Mouse (Mus musculus) kidney, postnatal 10 days (tissue): Measurements from ENCODE around the gene Slc39a12.
A peak's percentile ranks its signal among the peaks of the same experiment; 100 is the strongest.

Experiments
- DNase-seq: peaks from one replicate; pipeline ENCODE4 v3.0.0; 2021; ENCODE audit warnings: mixed read lengths

The Slc39a12 gene

GRCm38 (mm10) chr2:14388162-14388561 lies at the start of gene Slc39a12:
Gene Slc39a12 (plus strand): TSS chr2:14388316.
- DNase-seq: no peak

- peak; percentile 88 for DNase-seq
Observed at GRCm38 (mm10) chr2:14341652-14342308, 46.3 kb upstream of the Slc39a12 start.

- DNase-seq: peak; percentile 21
Observed at GRCm38 (mm10) chr2:14342309-14342839, 45.7 kb upstream of the Slc39a12 start.

GRCm38 (mm10) chr2:14388856-14389255 lies 740 bp downstream of the Slc39a12 start:
- DNase-seq: no peak

GRCm38 (mm10) chr2:14390900-14391299 lies 2.8 kb downstream of the Slc39a12 start:
- no peak for DNase-seq

GRCm38 (mm10) chr2:14403000-14403399 lies 14.9 kb downstream of the Slc39a12 start:
- no peak for DNase-seq

GRCm38 (mm10) chr2:14428987-14429386 lies 40.9 kb downstream of the Slc39a12 start:
- DNase-seq: no peak

- no peak for DNase-seq
Observed at GRCm38 (mm10) chr2:14447322-14447721, 59.2 kb downstream of the Slc39a12 start.

- DNase-seq: no peak
Observed at GRCm38 (mm10) chr2:14450866-14451265, 62.8 kb downstream of the Slc39a12 start.

GRCm38 (mm10) chr2:14454946-14455631 lies 67.0 kb downstream of the Slc39a12 start:
- peak; percentile 61 for DNase-seq

GRCm38 (mm10) chr2:14464438-14464837 lies 76.3 kb downstream of the Slc39a12 start:
- peak; percentile 8 for DNase-seq

GRCm38 (mm10) chr2:14494132-14494531 lies 106.0 kb downstream of the Slc39a12 start:
- DNase-seq: no peak

GRCm38 (mm10) chr2:14496150-14496549 lies 108.0 kb downstream of the Slc39a12 start:
- DNase-seq: no peak

- DNase-seq: no peak
Observed at GRCm38 (mm10) chr2:14502482-14502881, 114.4 kb downstream of the Slc39a12 start.

GRCm38 (mm10) chr2:14518237-14518636 lies 130.1 kb downstream of the Slc39a12 start:
- no peak for DNase-seq

GRCm38 (mm10) chr2:14534325-14535077 lies 146.4 kb downstream of the Slc39a12 start:
- no peak for DNase-seq

GRCm38 (mm10) chr2:14535246-14535671 lies 147.1 kb downstream of the Slc39a12 start:
- DNase-seq: no peak

GRCm38 (mm10) chr2:14537781-14538180 lies 149.7 kb downstream of the Slc39a12 start:
- DNase-seq: no peak

- peak; percentile 61 for DNase-seq
Observed at GRCm38 (mm10) chr2:14543355-14543754, 155.2 kb downstream of the Slc39a12 start.

- no peak for DNase-seq
Observed at GRCm38 (mm10) chr2:14543773-14544172, 155.7 kb downstream of the Slc39a12 start.
